Mouse (Mus musculus) right cerebral cortex, postnatal 10 days (tissue): ENCODE data around the gene Mok.

Source experiments
- DNase-seq, 2 experiments: peaks; one replicate each; pipeline ENCODE4 v3.0.0; 2021; ENCODE audit warnings: low spot score in 2 of 2

Mok gene

DNA sequence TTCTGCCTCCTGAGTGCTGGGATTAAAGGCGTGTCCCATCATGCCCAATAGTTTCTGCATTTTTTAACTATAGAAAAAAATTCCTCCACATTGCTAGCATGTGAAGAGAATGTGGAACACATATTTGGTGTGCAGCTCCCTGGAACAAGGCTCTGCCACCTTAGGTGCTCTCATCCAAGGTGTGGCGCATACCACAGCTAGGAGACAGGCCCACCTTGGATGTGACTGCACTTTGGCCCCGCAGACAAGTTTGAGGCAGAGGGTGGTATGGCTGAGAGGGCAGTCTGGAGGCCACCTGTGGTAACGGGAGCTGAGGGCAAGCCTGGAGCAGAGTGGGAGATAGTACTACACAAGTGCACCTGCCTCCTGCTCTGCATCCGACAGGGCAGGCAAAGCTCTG is 31.9 kb downstream of the Mok start:
- no peak for DNase-seq

DNA sequence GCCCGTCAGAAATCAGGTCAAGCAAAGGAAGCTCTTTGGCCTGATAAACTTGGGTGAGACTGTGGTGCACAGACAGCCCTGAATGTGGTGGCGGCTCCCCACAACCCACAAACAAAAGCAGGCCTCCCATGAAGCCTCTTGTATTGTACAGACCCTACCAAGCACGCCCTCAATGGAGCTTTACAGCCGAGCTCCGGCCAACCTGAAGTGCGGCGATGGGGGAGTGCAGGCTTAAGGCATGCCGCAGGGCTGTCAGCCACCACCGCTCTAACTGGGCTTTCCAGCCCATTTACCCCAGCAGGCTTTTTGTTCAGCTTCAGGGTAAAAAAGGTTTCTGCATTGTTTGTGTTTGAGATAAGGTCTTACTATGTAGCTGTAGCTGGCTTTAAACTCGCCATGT is 32.3 kb downstream of the Mok start:
- DNase-seq = no peak

DNA sequence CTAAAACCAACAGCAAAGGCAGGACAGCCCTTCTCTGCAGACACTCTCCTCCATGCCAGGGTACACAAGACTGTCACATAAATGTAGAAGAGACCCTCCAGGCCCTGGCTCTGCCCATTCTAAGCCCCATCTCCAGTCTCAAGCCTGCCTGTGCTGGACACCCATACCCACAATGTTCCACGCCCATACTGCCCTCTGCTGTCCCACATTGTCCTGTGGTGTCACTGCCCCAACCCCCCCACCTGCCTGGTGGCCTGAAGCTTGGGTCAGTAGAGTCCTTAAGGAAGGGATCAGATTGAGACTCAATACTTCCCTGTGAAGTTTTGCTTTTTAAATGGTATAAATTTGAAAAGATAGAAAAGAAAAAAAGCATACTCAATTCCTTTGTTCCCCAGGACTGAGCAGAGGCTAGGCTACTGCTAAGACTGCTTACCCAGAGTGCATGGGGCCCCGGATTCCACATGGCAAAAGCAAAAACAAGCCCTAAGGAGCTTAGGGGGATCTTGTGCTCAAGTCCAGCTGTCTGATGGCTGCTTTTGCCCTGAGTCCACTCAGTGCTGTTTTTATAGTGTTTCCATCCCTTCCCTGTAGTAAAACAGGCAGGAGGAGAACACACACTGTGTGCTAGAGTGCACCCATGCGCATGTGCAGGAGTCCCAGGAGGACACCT is 34.3 kb downstream of the Mok start:
- DNase-seq = no peak

DNA sequence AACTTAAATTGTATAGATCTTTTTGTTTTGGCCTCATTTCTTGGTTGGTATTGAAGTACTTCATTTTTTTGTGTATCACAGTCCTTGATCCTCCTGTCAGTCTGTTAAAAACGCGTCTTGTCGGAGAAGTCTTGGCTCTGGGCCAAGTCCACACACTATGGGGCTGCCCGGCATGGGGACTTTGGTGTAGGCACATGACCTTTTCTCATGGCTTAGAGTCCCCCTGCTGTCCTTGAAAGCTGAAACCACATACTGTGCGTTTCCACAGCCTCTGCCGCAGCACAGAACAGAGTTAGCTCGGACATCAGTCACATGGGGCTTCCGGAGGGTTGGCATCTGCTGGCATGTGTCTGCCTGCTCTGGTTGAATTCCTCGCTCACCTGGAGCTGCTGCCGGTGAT is 36.5 kb downstream of the Mok start:
- DNase-seq = peak in 1 of 2 experiments; percentile 50

- no peak for DNase-seq
Measured at GRCm38 (mm10) chr12:110802674-110803297, 38.0 kb downstream of the Mok start.

DNA sequence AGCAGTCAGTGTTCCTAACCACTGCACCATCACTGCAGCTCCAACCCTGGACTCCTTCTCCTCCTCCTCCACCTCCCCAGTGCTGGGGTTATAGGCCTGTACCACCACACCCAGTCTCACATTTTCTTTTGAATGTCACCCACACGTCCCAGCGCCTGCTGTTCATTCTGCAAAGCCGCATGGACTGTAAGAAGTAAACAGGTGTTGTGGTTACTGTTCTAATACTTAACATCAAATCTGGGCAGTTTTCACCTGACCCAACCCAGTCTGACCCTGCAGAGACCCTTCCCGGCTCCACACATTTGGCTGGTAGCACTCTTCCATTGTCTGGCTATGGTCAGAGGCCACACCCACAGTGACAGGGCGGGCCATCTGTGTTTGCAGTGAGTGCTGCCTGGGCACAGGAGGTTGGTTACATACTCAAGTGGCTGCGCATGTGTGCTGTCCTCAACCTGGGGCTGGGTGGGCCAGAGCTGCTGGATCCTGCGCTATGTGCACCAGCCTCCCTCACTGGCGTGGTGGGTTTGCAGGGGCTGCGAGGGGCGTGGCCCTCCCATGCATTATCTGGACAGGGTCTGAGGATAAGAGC is 38.8 kb downstream of the Mok start:
- no peak for DNase-seq

- DNase-seq = no peak
Measured at GRCm38 (mm10) chr12:110799226-110799625, 41.5 kb downstream of the Mok start.

GRCm38 (mm10) chr12:110797842-110798431 is 42.8 kb downstream of the Mok start:
- no peak for DNase-seq

- no peak for DNase-seq
Measured at GRCm38 (mm10) chr12:110797202-110797601, 43.5 kb downstream of the Mok start.

- no peak for DNase-seq
Measured at GRCm38 (mm10) chr12:110796748-110797147, 44.0 kb downstream of the Mok start.

- DNase-seq = no peak
Measured at GRCm38 (mm10) chr12:110795035-110795434, 45.7 kb downstream of the Mok start.

DNA sequence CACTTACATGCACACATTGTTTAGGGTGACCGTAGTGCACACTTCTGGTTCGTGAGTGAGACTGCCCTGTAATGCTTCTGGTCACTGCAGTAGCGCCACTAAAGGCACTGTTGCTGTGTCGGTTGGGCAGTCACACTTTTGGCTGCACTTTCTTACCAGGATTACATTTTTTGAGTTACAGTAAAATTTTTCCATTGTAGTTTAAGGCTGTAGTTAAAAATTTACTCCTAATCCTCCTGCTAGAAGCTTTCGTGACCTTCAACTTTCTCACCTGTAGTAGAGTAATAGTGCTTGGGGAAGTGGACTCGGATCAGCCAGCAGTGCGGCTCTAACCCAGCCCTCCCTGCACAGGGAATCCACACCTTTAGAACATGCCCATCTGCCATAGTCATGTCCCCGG is 49.7 kb downstream of the Mok start:
- DNase-seq = no peak

GRCm38 (mm10) chr12:110790580-110790979 is 50.2 kb downstream of the Mok start:
- DNase-seq = no peak

DNA sequence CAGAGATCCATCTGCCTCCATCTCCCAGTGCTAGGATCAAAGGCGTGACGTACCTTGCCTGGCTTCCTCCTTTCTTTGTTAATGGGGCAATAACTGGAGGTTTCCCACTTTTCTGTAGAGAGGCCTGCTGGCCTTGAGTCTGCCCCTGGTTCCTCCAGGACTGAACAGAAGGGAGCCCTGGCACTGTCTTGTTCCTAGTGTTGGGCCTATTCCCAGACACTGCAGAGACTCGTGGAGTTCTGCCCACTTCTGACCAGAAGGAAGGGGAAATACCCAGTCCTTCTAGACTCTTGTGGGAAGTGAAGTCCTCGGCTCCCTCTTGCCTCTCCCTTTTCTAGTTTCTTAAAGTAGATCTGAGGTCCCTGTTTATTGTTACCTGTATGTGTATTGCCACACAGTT is 54.5 kb downstream of the Mok start:
- peak; percentile 59 to 61 for DNase-seq

GRCm38 (mm10) chr12:110784211-110784610 is 56.5 kb downstream of the Mok start:
- no peak for DNase-seq

DNA sequence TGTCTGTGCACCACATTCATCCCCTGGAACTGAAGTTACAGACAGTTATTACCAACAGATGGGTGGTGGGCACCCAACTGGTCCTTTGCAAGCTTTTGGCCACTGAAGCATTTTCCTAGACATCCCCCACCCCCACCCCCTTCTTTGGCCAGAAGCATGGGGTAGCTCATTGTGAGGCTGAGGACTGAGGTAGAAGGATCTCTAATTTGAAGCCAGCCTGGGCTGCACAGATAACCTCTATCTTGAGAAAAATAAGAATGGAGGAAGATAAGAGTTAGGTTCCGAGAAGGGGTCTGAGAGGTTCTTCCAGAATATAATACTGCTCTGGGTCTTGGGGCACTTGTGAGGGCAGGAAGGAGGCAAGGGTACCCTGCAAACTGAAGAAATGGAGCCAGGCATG is 58.5 kb downstream of the Mok start:
- DNase-seq = no peak

GRCm38 (mm10) chr12:110781181-110781580 is 59.6 kb downstream of the Mok start:
- DNase-seq = peak in 1 of 2 experiments; percentile 45

DNA sequence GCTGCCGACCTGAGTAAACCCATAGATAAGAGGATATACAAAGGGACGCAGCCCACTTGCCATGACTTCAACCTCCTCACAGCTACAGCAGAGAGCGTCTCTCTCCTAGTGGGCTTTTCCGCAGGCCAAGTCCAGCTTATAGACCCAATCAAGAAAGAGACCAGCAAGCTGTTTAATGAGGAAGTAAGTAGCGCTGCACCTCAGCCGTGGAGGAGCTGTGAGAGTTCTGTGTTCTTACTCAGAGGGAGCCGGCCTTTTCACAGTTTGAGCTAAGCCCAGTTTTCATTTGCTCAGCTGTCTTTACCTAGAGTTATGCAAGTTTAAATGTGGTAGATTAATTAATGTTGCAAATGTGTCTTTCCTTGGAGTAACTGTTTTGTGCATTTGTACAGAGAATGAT is 61.4 kb downstream of the Mok start:
- peak in 1 of 2 experiments; percentile 19 for DNase-seq

DNA sequence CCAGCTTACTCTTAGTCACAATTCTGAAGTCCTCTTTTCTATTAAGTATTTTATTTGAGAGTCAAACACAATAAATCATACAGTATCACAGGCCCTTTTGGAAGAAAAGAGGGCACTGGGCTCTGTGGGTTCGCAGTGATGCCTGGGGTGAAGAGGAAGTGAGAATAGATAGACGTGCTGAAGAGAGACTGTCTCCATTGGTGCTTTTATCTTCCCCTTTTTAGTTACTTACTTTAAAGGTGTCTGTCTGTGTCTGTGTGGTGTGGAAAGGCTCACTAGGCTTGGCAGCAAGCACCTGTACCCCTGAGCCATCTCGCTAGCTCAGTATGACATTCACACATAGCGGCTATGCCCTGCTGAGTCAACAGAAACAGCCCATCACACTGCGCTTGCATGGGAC is 62.9 kb downstream of the Mok start:
- DNase-seq = no peak

- DNase-seq = no peak
Measured at GRCm38 (mm10) chr12:110775628-110776426, 64.9 kb downstream of the Mok start.

DNA sequence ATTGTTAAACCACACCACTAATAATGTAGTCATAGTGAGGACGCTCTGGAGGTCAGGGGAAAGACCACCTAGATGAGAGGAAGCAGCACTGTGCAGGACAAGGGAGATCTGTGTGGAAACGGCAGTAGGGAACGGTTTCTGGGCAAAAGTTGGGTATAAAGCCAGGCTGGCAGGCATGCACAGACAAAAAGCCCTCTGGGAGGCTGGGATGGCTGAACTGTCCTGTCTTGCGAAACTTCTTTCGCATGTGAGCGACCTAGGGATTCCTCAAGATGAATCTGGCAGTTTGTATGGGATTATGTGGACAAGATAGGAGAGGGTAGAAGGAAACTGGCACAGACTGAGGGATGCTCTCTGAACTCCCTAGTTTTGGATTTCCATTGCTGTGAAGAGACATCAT is 68.8 kb downstream of the Mok start:
- DNase-seq = no peak
